Mouse (Mus musculus) left cerebral cortex, adult 2 months (tissue): Measurements from ENCODE around the gene Nmbr. TPM values are rescaled to one million over a fixed set of nuclear protein-coding genes. Genes with fewer than 3 reads are reported as not detected.

ENCODE experiments used
- DNase-seq, 2 experiments: peaks; one replicate each; pipeline ENCODE4 v3.0.0; 2021 to 2022; ENCODE audit warnings: low spot score in 2 of 2, mixed read lengths in 1 of 2; ENCODE audit errors: extremely low spot score in 1 of 2
- H3K27ac ChIP-seq: fragments of 200-600 bp; 2 replicates; pipeline ENCODE4 v1.8.1; 2022
- H3K4me3 ChIP-seq: fragments of 200-600 bp; 2 replicates; pipeline ENCODE4 v1.8.1; 2022
- CTCF ChIP-seq: fragments of 200-600 bp; IDR thresholded peaks from 2 replicates; pipeline ENCODE4 v1.8.1; 2022; ENCODE audit warnings: antibody characterized with exemption, mild to moderate bottlenecking, moderate library complexity
- intact Hi-C: fragments of 180-260 bp; cut with DNase I; formaldehyde crosslinking; loops from one replicate; pipeline ENCODE4 v1.15.1; 2025
- total RNA-seq, 2 experiments: library from RNA; stranded (reverse); gene quantifications; 2 replicates each; pipeline ENCODE4 v1.2.3; 2021

Gene Nmbr
- total RNA-seq, 2 experiments from 2014 or later, result 4.0 to 5.2 TPM

GRCm38 (mm10) chr10:14759665-14760558 lies 54.5 kb downstream of the Nmbr start:
- no peak; the same call in 1 of the 2 replicates for TF ChIP-seq CTCF
- intact Hi-C loops, result no loop called here
- H3K27ac ChIP-seq, result no peak overlapping the region
- peak overlapping the region; percentile 34 for H3K4me3 ChIP-seq
- peak; percentile 15 to 16 for DNase-seq

GRCm38 (mm10) chr10:14760618-14761017 lies 55.2 kb downstream of the Nmbr start:
- DNase-seq, result no peak
- no peak overlapping the region for H3K27ac ChIP-seq
- intact Hi-C loops, result no loop called here
- H3K4me3 ChIP-seq, result peak overlapping the region; percentile 34; the same call in 1 of the 2 replicates
- TF ChIP-seq CTCF, result no peak

DNA sequence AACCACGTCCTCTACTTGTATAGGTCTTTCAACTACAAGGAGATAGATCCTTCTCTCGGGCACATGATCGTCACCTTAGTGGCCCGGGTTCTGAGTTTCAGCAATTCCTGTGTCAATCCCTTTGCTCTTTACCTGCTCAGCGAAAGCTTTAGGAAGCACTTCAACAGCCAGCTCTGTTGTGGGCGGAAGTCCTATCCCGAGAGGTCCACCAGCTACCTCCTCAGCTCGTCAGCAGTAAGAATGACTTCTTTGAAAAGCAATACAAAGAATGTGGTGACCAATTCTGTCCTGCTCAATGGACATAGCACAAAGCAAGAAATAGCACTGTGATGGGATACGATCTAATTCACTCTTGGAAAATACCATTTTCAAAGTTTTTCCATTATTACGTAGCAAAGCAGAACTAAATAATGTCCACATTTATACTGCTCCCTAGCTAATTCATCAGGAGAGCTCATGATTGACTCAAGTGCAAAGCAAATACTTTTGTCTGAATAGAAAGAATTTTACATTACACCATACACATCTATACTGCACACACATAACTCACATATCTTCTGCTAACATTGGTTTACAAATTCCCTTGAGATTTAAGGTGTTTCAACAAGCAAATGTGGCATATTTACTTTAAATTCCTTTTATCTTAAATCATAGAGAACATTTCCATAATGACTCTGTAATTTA lies 65.0 kb downstream of the Nmbr start:
- intact Hi-C loops, result no loop called here
- DNase-seq, result no peak
- no peak overlapping the region for H3K4me3 ChIP-seq
- no peak overlapping the region for H3K27ac ChIP-seq
- TF ChIP-seq CTCF, result no peak

- Histone ChIP-seq H3K27ac (no peak overlapping the region), H3K4me3 (no peak overlapping the region)
- intact Hi-C loops, result no loop called here
- no peak for TF ChIP-seq CTCF
- no peak for DNase-seq
Observed at GRCm38 (mm10) chr10:14774499-14774898, 69.1 kb downstream of the Nmbr start.

DNA sequence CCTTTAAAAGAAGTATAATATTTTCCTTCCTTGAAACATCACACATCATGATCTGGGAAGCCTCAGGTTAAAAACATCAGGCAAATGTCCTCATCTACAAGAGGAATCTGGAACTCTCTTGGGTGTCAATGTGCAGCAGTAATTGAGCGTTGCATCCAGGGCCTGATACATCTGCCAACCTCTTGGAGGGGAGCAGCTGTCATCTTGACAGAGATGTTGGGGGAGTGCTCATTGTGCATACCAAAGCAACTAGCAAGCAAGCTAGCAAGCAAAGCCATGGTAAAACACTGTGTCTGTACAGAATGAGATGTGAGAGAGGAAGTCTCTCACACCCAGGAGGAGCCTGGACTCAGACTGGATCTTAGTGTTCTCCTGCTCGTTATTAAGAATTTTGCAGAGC lies 84.6 kb downstream of the Nmbr start:
- no peak for TF ChIP-seq CTCF
- no peak for DNase-seq
- H3K27ac ChIP-seq, result no peak overlapping the region
- intact Hi-C loops, result no loop called here
- H3K4me3 ChIP-seq, result no peak overlapping the region

DNA sequence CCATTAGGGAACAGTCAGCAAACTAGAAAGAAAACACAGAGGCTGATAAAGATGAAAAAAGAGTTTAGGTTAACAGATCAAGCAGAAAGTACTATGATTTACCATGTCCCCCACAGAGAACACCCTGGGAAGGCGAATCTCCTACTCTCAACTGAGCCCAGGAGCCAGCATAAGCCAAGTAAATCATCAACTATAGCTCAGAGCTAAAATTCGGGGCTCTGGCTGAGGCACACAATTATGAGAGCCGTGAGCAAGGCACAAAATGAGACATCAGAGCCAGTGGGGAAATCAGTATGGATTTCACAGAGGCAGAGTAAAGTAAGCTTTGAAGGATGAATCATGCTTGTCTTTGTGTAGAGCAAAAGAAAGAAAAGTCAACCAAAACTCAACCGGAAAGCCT lies 111.6 kb downstream of the Nmbr start:
- no peak for DNase-seq
- Histone ChIP-seq H3K27ac (no peak overlapping the region), H3K4me3 (no peak overlapping the region)
- intact Hi-C loops, result no loop called here
- no peak for TF ChIP-seq CTCF

Other genes with a start within 250 kb of the Nmbr start
- 1 to 10 TPM; 2.4 to 2.5 TPM for gene Adgrg6, start 159.9 kb upstream of the Nmbr start, total RNA-seq
- 10 to 100 TPM; 61.1 to 65.7 TPM for gene Vta1, start within 50 bp of the Nmbr start, total RNA-seq
- not detected for gene Gje1, start 12.6 kb downstream of the Nmbr start, total RNA-seq